Mouse (Mus musculus): ENCODE measurements around the gene Mrpl21. TPM values are rescaled to one million over a fixed set of nuclear protein-coding genes. Genes with fewer than 3 reads are reported as not detected.

Mrpl21 gene
- total and polyA plus RNA-seq, 3 experiments, result 145 to 159 TPM; not detected in 1

DNA sequence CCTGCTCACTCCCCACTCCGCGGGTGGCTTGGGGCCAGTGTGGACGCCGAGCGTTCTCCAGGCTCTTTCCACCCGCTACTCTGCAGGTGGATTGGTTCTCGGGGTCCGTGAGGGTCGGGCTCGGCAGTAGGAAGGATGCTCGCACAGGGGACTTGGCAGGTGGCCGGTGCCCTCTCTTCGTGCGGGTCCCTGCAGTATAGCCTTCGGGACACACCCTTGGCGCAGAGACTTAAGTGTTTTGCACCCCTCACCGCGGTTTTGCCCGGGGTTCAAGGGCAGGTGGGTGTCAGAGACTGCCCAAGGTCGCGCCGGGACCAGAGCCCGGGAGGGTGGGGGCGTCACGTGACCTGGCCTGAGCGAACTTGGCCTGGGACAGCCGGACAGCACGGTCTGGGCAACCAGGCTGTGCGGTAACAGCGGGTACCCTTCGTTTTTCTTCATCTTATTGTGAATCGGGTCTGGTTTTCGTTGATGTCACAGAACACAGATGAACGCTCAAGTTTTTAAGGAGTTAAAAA, 41.1 kb downstream of the Mrpl21 start (continued):
- TF ChIP-seq CHD1 (IDR thresholded peaks at IDR 0.05; ENCODE audit: low read depth, low read length) (0 out of 2 replicates have a peak, but pooled peaks have one; percentile 68), BHLHE40 (IDR thresholded peaks at IDR 0.05; ENCODE audit: borderline replicate concordance, low read depth, low read length) (peak; percentile 79; the same call in 1 of the 2 replicates), TBP (IDR thresholded peaks at IDR 0.05; ENCODE audit: low read depth, low read length) (no peak), NELFE (IDR thresholded peaks at IDR 0.05; ENCODE audit: low read depth, low read length) (no peak), NRF1 (IDR thresholded peaks at IDR 0.05; ENCODE audit: insufficient read depth, low read depth, low read length, poor library complexity, severe bottlenecking) (no peak)

DNA sequence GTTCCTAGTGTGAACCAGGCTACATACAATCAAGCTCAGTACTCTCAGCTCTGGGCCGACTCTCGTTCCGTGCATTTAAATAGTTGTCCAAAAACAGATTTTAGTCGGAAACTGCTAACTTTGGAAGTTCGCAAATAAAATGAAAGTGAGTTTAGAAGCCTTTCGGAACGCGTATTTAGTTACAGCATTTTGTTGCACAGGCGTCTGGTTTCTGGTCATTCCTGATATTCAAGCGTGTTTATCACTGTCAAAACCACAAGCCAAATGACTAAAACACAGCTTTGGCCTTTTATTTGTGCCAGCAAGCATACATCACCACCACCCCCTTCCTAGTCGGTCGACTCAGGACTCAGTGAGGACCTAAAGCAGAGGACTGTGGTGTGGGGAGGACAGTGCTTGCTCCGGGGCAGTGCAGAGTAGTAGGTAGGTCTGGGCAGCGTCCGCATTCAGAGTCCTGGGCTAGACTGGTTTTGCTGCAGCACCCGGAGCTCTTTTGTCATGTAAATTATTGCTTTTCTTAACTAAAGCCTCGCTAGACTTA, 41.6 kb downstream of the Mrpl21 start:
- DNase-seq (ENCODE audit: low read depth, low spot score), result peak; percentile 79
- Histone ChIP-seq H3K9ac (ENCODE audit: control insufficient read depth, low read depth, low read length, poor library complexity, severe bottlenecking) (peak overlapping the region; percentile 79), H3K4me1 (ENCODE audit: control insufficient read depth in 1 of 2, insufficient read depth in 2 of 2, low read length in 2 of 2) (peaks cover 10 to 29% of the 10 kb centered on the region in 2 experiments)
- TF ChIP-seq POLR2A (IDR thresholded peaks at IDR 0.05; ENCODE audit: control insufficient read depth in 1 of 2, insufficient read depth in 1 of 2, low read depth in 1 of 2, low read length in 2 of 2, poor library complexity in 1 of 2) (no peak), RAD21 (IDR thresholded peaks at IDR 0.05; ENCODE audit: low read depth, low read length) (no peak), SMC3 (IDR thresholded peaks at IDR 0.05; ENCODE audit: low read depth, low read length) (no peak), NRF1 (IDR thresholded peaks at IDR 0.05; ENCODE audit: insufficient read depth, low read depth, low read length, poor library complexity, severe bottlenecking) (no peak), MAX (IDR thresholded peaks at IDR 0.05; ENCODE audit: low read length) (no peak), GATA1 (IDR thresholded peaks at IDR 0.05; ENCODE audit: low read depth, low read length) (peak; percentile 65), KAT2A (conservative IDR thresholded peaks at IDR 0.05; ENCODE audit: low read depth, low read length) (no peak), MAZ (IDR thresholded peaks at IDR 0.05; ENCODE audit: low read depth, low read length) (0 out of 2 replicates have a peak, but pooled peaks have one; percentile 16), USF1 (IDR thresholded peaks at IDR 0.05; ENCODE audit: low read depth, low read length) (no peak), ELF1 (IDR thresholded peaks at IDR 0.05; ENCODE audit: low read depth, low read length) (0 out of 2 replicates have a peak, but pooled peaks have one; percentile 20), E2F4 (IDR thresholded peaks at IDR 0.05; ENCODE audit: borderline replicate concordance, low read depth, low read length) (no peak), ZC3H11A (IDR thresholded peaks at IDR 0.05; ENCODE audit: low read depth, low read length) (no peak), POLR2AphosphoS5 (IDR thresholded peaks at IDR 0.05; ENCODE audit: borderline replicate concordance, low read depth, low read length) (no peak), MYC (IDR thresholded peaks at IDR 0.05; ENCODE audit: low read depth, low read length) (0 out of 2 replicates have a peak, but pooled peaks have one; percentile 48), NELFE (IDR thresholded peaks at IDR 0.05; ENCODE audit: low read depth, low read length) (no peak), MXI1 (IDR thresholded peaks at IDR 0.05; ENCODE audit: low read depth, low read length) (peak; percentile 66), ZMIZ1 (IDR thresholded peaks at IDR 0.05; ENCODE audit: low read depth, low read length) (no peak), CHD2 (IDR thresholded peaks at IDR 0.05; ENCODE audit: low read length) (no peak), MEF2A (IDR thresholded peaks at IDR 0.05; ENCODE audit: extremely low read depth, insufficient replicate concordance, low read depth, low read length, poor library complexity, severe bottlenecking) (no peak), SIN3A (IDR thresholded peaks at IDR 0.05; ENCODE audit: low read length) (peak; percentile 33; the same call in 1 of the 2 replicates), TCF12 (IDR thresholded peaks at IDR 0.05; ENCODE audit: low read depth, low read length) (peak; percentile 56; the same call in 1 of the 2 replicates), ZKSCAN1 (IDR thresholded peaks at IDR 0.05; ENCODE audit: low read depth, low read length) (no peak), MYB (IDR thresholded peaks at IDR 0.05; ENCODE audit: low read depth, low read length) (no peak), EP300 (IDR thresholded peaks at IDR 0.05; ENCODE audit: low read depth in 1 of 2, low read length in 2 of 2) (peak; percentile 64 to 74), CHD1 (IDR thresholded peaks at IDR 0.05; ENCODE audit: low read depth, low read length) (no peak), BHLHE40 (IDR thresholded peaks at IDR 0.05; ENCODE audit: borderline replicate concordance, low read depth, low read length) (no peak), MAFK (IDR thresholded peaks at IDR 0.05; ENCODE audit: borderline replicate concordance, low read depth, low read length) (no peak), RCOR1 (IDR thresholded peaks at IDR 0.05; ENCODE audit: low read depth, low read length) (no peak), HCFC1 (IDR thresholded peaks at IDR 0.05; ENCODE audit: low read depth, low read length) (no peak), TAL1 (IDR thresholded peaks at IDR 0.05; ENCODE audit: low read length) (peak; percentile 68), ZNF384 (IDR thresholded peaks at IDR 0.05; ENCODE audit: low read depth, low read length) (no peak), POLR2AphosphoS2 (IDR thresholded peaks at IDR 0.05; ENCODE audit: low read length) (no peak)

More for the DNA sequence above, 41.6 kb downstream of the Mrpl21 start:
- Histone ChIP-seq H3K27ac (ENCODE audit: control insufficient read depth, low read depth, low read length) (peak overlapping the region; percentile 92), H3K9me3 (replicated peaks; ENCODE audit: insufficient read depth, low read length) (no peaks in the 10 kb centered on the region), H3K4me3 (ENCODE audit: control insufficient read depth in 1 of 2, insufficient read depth in 1 of 2, low read depth in 2 of 2, low read length in 2 of 2) (peak overlapping the region; percentile 68 to 99), H3K27me3 (ENCODE audit: control insufficient read depth in 1 of 2, insufficient read depth in 2 of 2, low read length in 2 of 2) (no peaks in the 10 kb centered on the region), H3K36me3 (ENCODE audit: control insufficient read depth in 1 of 2, insufficient read depth in 2 of 2, low read length in 2 of 2) (peaks cover 0 to 11% of the 10 kb centered on the region in 2 experiments; a peak in 2 of 4 replicates), H3K79me2 (ENCODE audit: control insufficient read depth, insufficient read depth, low read length, poor library complexity) (peaks cover 1% of the 10 kb centered on the region)
